Mouse (Mus musculus) cerebral cortex, adult 2 months (tissue): ENCODE results near the gene Olfr342.

ENCODE experiments used
- WGBS: fragments of 180-500 bp; shearing (Covaris S2); methylation state at CpG from one replicate; pipeline ENCODE4 v1.1.7; 2018; 5-methylcytosine and 5-hydroxymethylcytosine counted together

Gene Olfr342

GRCm38 (mm10) chr2:36524698-36525097 lies at the start of gene Olfr342:
TSS of gene Olfr342 (plus strand) at chr2:36524998.
- 60% methylated on average over 3 of the region's 3 CpGs for WGBS

GRCm38 (mm10) chr2:36482368-36482767 lies 42.4 kb upstream of the Olfr342 start, which contains the start of gene Olfr341:
TSS of gene Olfr341 (minus strand) at chr2:36482468.

GRCm38 (mm10) chr2:36566362-36566761 lies 41.6 kb downstream of the Olfr342 start, which contains the start of gene Olfr344:
TSS of gene Olfr344 (plus strand) at chr2:36566662.
- 82% methylated on average over 1 of the region's 1 CpGs for WGBS

GRCm38 (mm10) chr2:36567845-36568244 lies 43.0 kb downstream of the Olfr342 start:
- 93% methylated on average over 3 of the region's 3 CpGs for whole genome bisulfite sequencing
